Mouse (Mus musculus) ES-CJ7 (cell line): ENCODE measurements around the gene Prkag2.

Experiments used
- DNase-seq: peaks from one replicate; pipeline ENCODE4 v3.0.0; 2011; ENCODE audit warnings: low read depth, low spot score

The Prkag2 gene

GRCm38 (mm10) chr5:24969241-24969880 lies 131.1 kb downstream of the Prkag2 start:
- no peak for DNase-seq

- DNase-seq = no peak
These were observed 131.7 kb downstream of the Prkag2 start for GRCm38 (mm10) chr5:24968792-24969191.

- DNase-seq = no peak
These were observed 132.4 kb downstream of the Prkag2 start for GRCm38 (mm10) chr5:24967898-24968535.

- no peak for DNase-seq
These were observed 136.7 kb downstream of the Prkag2 start for GRCm38 (mm10) chr5:24963776-24964175.

GRCm38 (mm10) chr5:24960791-24961190 lies 139.7 kb downstream of the Prkag2 start:
- no peak for DNase-seq

- DNase-seq = no peak
These were observed 140.7 kb downstream of the Prkag2 start for GRCm38 (mm10) chr5:24959758-24960157.

GRCm38 (mm10) chr5:24958596-24958995 lies 141.8 kb downstream of the Prkag2 start:
- DNase-seq = no peak

- DNase-seq = no peak
These were observed 143.6 kb downstream of the Prkag2 start for GRCm38 (mm10) chr5:24956891-24957290.

- no peak for DNase-seq
These were observed 147.3 kb downstream of the Prkag2 start for GRCm38 (mm10) chr5:24952842-24953741.

- DNase-seq = no peak
These were observed 148.2 kb downstream of the Prkag2 start for GRCm38 (mm10) chr5:24952212-24952611.

GRCm38 (mm10) chr5:24950891-24951574 lies 149.4 kb downstream of the Prkag2 start:
- no peak for DNase-seq

GRCm38 (mm10) chr5:24950039-24950438 lies 150.4 kb downstream of the Prkag2 start:
- DNase-seq = no peak

- no peak for DNase-seq
These were observed 162.2 kb downstream of the Prkag2 start for GRCm38 (mm10) chr5:24938046-24938822.

- DNase-seq = no peak
These were observed 164.0 kb downstream of the Prkag2 start for GRCm38 (mm10) chr5:24936451-24936850.

GRCm38 (mm10) chr5:24935446-24935845 lies 165.0 kb downstream of the Prkag2 start:
- no peak for DNase-seq

- DNase-seq = peak; percentile 35
These were observed 166.7 kb downstream of the Prkag2 start for GRCm38 (mm10) chr5:24933760-24934159.

- no peak for DNase-seq
These were observed 168.8 kb downstream of the Prkag2 start for GRCm38 (mm10) chr5:24931578-24932185.

- DNase-seq = no peak
These were observed 169.4 kb downstream of the Prkag2 start for GRCm38 (mm10) chr5:24930831-24931577.

- DNase-seq = no peak
These were observed 171.6 kb downstream of the Prkag2 start for GRCm38 (mm10) chr5:24928816-24929215.

- DNase-seq = no peak
These were observed 172.7 kb downstream of the Prkag2 start for GRCm38 (mm10) chr5:24927706-24928105.
